Mouse (Mus musculus): ENCODE measurements around the gene Mrps27. TPM values are rescaled to one million over a fixed set of nuclear protein-coding genes. Genes with fewer than 3 reads are reported as not detected.

Gene Mrps27
- polyA plus RNA-seq, 1 experiment from 2014 or later = 79.9 TPM

DNA sequence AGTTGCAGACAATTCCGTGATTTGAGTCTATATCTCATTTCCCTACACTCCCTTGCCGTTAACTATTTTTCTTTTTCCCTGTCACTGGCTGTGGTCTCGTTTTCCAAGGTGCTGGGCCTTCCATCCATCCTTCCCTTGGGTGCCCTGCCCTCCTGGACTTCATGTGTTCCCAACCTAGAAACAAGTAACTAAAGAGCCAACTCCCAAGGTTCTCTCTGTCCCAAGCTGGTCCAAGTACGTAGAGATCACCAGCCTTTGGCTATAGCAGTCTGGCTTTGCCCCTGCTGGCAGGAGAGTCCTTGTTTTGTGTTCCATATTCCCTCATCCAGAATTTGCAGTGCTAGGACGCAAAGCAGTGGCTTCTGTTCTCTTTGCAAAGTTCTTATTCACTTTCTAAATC is 106.7 kb downstream of the Mrps27 start:
- Histone ChIP-seq H3K36me3 (peaks cover 45% of the 10 kb centered on the region), H3K27me3 (ENCODE audit: low read depth, poor library complexity, severe bottlenecking) (no peaks in the 10 kb centered on the region), H3K27ac (replicated peaks) (0 out of 2 replicates have a peak overlapping the region, but pooled peaks have one; percentile 9), H3K4me3 (no peak overlapping the region), H3K4me1 (peaks cover 73% of the 10 kb centered on the region), H3K9me3 (replicated peaks) (no peaks in the 10 kb centered on the region)
- no peak for DNase-seq (ENCODE audit: low spot score)
- WGBS = 88% methylated on average over 5 of the region's 5 CpGs

DNA sequence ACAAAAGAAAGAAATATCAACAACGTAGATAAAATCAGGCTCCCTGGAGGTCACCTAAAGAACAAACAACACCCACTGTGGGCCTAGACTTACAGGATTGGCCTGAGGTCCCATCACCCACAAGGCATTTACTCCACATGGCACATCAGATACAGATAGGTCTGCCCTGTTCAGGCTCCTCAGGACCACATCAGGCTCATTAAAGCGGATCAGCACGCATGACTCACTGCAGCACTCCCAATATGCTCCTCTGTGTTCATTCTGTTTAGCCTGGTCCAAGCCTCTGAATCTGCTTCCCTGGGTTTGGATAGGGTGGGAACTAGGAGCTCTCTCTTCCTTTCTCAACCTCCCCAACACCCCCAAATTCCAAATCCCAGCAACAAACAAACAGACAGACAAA is 107.9 kb downstream of the Mrps27 start:
- no peak for DNase-seq (ENCODE audit: low spot score)
- Histone ChIP-seq H3K27me3 (ENCODE audit: low read depth, poor library complexity, severe bottlenecking) (no peaks in the 10 kb centered on the region), H3K36me3 (peaks cover 53% of the 10 kb centered on the region), H3K4me3 (no peak overlapping the region), H3K4me1 (peaks cover 70% of the 10 kb centered on the region), H3K9me3 (replicated peaks) (no peaks in the 10 kb centered on the region), H3K27ac (replicated peaks) (no peak overlapping the region)
- 87% methylated on average over 3 of the region's 3 CpGs for WGBS

DNA sequence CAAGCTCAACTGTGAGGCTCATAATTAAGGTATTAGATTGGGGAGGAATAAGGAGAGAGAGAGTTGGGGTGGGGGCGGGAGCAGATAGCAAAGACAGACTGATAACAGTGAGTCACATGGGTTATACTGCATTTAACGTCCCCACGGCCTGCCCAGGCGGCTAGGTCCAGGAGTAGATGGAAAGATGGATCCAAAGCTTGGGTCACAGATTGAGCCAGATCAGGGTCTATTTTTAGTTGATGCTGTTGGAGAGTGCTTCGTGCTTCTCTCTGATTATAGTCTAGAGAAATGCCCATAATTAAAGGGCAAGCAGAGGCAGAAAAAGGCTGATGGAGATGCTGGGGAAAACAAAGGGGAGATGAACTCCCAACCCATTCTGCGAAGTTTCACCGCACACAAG is 110.4 kb downstream of the Mrps27 start:
- WGBS = 90% methylated on average over 7 of the region's 7 CpGs
- Histone ChIP-seq H3K27me3 (ENCODE audit: low read depth, poor library complexity, severe bottlenecking) (no peaks in the 10 kb centered on the region), H3K27ac (replicated peaks) (peak overlapping the region; percentile 24), H3K36me3 (peaks cover 63% of the 10 kb centered on the region), H3K4me3 (no peak overlapping the region), H3K9me3 (replicated peaks) (no peaks in the 10 kb centered on the region), H3K4me1 (peaks cover 45% of the 10 kb centered on the region)
- DNase-seq (ENCODE audit: low spot score) = no peak

DNA sequence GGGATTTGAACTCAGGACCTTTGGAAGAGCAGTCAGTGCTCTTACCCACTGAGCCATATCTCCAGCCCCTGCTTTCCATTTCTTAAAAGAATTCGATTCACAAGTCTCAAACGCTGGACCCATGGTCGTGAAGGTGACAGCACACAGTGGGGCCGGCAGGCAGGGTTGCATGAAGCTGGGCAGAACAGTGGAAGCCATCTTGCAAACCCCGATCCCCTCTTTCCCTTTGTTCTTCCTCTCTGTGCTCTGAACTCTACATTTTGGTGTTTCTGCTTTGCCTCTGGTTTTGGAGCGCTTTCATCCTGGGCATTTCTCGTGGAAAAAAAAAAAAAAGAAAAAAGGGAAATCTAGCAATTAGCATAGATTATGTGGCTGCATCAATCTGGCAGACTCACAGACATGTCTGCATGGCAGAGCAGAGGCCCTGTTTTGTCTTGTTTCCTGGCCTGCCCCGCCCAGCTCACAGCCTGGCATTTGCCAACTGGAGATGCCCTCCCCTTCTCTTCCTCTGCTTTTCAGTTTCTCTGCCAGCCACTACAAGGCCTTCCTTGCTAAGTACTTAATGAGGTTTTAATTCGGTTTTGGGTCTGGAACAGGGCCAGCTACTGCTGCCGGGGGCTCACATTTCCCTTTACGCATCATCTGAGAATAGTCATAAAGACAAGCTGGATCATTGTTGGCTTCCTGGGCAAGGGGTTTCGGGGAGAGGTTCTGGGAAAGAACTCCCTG is 114.2 kb downstream of the Mrps27 start:
- DNase-seq (ENCODE audit: low spot score) = no peak
- no peaks in the 10 kb centered on the region for H3K9me3 ChIP-seq (replicated peaks)
- peak overlapping the region; percentile 7; the same call in 1 of the 2 replicates for H3K27ac ChIP-seq (replicated peaks)
- no peaks in the 10 kb centered on the region for H3K27me3 ChIP-seq (ENCODE audit: low read depth, poor library complexity, severe bottlenecking)
- H3K36me3 ChIP-seq = peaks cover 68% of the 10 kb centered on the region
- H3K4me3 ChIP-seq = no peak overlapping the region
- WGBS = 91% methylated on average over 12 of the region's 12 CpGs
- peaks cover 28% of the 10 kb centered on the region for H3K4me1 ChIP-seq

DNA sequence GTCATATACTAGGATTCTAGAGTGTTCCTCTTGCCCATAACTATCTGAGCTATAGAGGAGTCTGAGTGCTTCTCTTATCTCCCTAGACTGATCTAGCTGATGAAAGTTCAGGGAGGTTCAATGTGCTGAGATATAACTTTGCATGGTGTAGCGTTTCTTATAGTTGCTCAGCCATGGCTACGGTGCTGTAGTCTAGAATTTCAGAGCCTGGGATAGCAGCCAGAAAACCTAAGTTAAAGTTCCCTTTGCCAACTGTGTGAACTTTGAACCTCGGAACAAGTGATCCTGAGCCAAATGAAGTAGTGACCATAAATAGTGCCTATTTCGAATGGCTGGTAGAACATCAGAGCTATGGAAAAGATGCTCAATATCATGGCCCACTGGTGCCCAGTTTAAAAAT is 115.0 kb downstream of the Mrps27 start:
- no peak for DNase-seq (ENCODE audit: low spot score)
- 96% methylated on average over 4 of the region's 4 CpGs for WGBS
- H3K36me3 ChIP-seq = peaks cover 73% of the 10 kb centered on the region

DNA sequence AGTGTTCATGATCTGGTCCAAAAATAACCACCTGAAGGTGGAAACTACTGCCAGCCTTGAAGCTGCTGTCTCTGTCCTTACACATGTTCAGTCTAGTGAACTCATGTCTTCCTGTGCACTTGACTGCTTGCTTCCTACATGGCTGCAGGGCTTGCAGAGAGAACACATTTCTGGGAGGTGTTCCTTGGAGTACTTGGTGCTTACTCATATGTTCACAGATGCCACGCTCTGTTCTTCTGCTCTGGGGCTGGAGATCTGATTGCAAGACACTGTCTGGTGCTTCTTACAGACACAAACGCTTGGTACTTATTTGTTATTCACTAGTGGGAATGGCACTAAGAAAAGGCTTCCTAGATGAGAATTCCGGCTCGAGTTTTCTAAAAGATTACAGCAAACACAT is 117.3 kb downstream of the Mrps27 start:
- H3K27me3 ChIP-seq (ENCODE audit: low read depth, poor library complexity, severe bottlenecking) = no peaks in the 10 kb centered on the region
- DNase-seq (ENCODE audit: low spot score) = no peak
- no peak overlapping the region for H3K27ac ChIP-seq (replicated peaks)
- peaks cover 28% of the 10 kb centered on the region for H3K4me1 ChIP-seq
- 94% methylated on average over 4 of the region's 4 CpGs for WGBS
- no peaks in the 10 kb centered on the region for H3K9me3 ChIP-seq (replicated peaks)
- no peak overlapping the region for H3K4me3 ChIP-seq
- peaks cover 70% of the 10 kb centered on the region for H3K36me3 ChIP-seq

More for the DNA sequence above, 115.0 kb downstream of the Mrps27 start:
- H3K4me1 ChIP-seq = peaks cover 36% of the 10 kb centered on the region
- H3K9me3 ChIP-seq (replicated peaks) = no peaks in the 10 kb centered on the region
- no peak overlapping the region for H3K27ac ChIP-seq (replicated peaks)
- no peak overlapping the region for H3K4me3 ChIP-seq
- H3K27me3 ChIP-seq (ENCODE audit: low read depth, poor library complexity, severe bottlenecking) = no peaks in the 10 kb centered on the region

DNA sequence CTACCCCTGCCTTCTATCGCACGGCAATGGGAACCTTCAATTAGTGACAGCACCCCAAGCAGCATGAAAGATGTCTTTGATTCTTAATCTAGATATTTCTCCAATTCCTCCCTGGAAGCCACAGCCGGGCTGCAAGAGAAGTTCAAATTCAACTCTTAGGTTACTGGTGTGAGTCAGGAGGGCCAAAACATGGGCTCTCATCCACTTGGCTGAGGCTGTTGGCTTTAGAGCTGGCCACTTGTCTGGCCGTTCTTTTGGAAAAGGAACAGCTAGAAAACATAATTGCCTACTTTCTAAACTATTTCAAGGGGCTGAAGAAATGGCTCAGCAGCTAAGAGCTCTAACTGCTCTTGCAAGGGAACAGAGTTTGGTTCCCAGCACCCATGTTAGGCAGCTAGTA is 120.0 kb downstream of the Mrps27 start:
- H3K27me3 ChIP-seq (ENCODE audit: low read depth, poor library complexity, severe bottlenecking) = no peaks in the 10 kb centered on the region
- H3K9me3 ChIP-seq (replicated peaks) = no peaks in the 10 kb centered on the region
- 87% methylated on average over 4 of the region's 4 CpGs for WGBS
- H3K27ac ChIP-seq (replicated peaks) = no peak overlapping the region; the same call in 1 of the 2 replicates
- DNase-seq (ENCODE audit: low spot score) = no peak
- peaks cover 60% of the 10 kb centered on the region for H3K36me3 ChIP-seq
- no peak overlapping the region for H3K4me3 ChIP-seq
- H3K4me1 ChIP-seq = peaks cover 52% of the 10 kb centered on the region

Other genes starting within 250 kb of the Mrps27 start
- 0.37 and 0.44 TPM in 2 replicates for gene Zfp366, start 160.0 kb upstream of the Mrps27 start, polyA plus RNA-seq (2016; fragmentation: Nextera tagmentation; extraction: Ambion mirVana)
- gene Ptcd2, start 81 bp upstream of the Mrps27 start, polyA plus RNA-seq (2016; fragmentation: Nextera tagmentation; extraction: Ambion mirVana) = 53.2 and 54.4 TPM in 2 replicates
- gene Map1b, start 171.8 kb downstream of the Mrps27 start, polyA plus RNA-seq (2016; fragmentation: Nextera tagmentation; extraction: Ambion mirVana) = 665 and 916 TPM in 2 replicates

Measured in midbrain, embryonic 10.5 days (tissue).